Mouse (Mus musculus) cerebellum, adult 9-11 months (tissue): ENCODE results near the gene Usp43.

Experiments used
- DNase-seq: peaks from one replicate; pipeline ENCODE4 v3.0.0; 2022

The Usp43 gene

GRCm38 (mm10) chr11:67805538-67805937 lies 116.4 kb downstream of the Usp43 start:
- no peak for DNase-seq
